Mouse (Mus musculus) intestine, postnatal 0 days (tissue): Measurements from ENCODE around the gene E2f8. TPM values are rescaled to one million over a fixed set of nuclear protein-coding genes. Genes with fewer than 3 reads are reported as not detected.

ENCODE experiments used
- ATAC-seq: fragments of 200-750 bp; cut with Nextera tagmentation; 2 replicates; pipeline ENCODE4 v1.8.0; 2017; ENCODE audit warnings: mild to moderate bottlenecking, moderate TSS enrichment, moderate library complexity
- H3K27ac ChIP-seq: fragments of 300-500 bp; sonication (generic); 2 replicates; pipeline ENCODE4 v1.5.1; 2014; ENCODE audit warnings: mild to moderate bottlenecking, low read depth, low read length, moderate library complexity
- H3K27me3 ChIP-seq: fragments of 300-500 bp; sonication (generic); replicated peaks from 2 replicates; pipeline ENCODE4 v1.6.1; 2014; ENCODE audit warnings: low read length, mixed read lengths; ENCODE audit not compliant: control insufficient read depth, insufficient read depth
- H3K36me3 ChIP-seq: fragments of 300-500 bp; sonication (generic); 2 replicates; pipeline ENCODE4 v1.6.1; 2014; ENCODE audit warnings: mild to moderate bottlenecking, moderate library complexity; ENCODE audit not compliant: control insufficient read depth, insufficient read depth
- H3K4me1 ChIP-seq: fragments of 300-500 bp; sonication (generic); replicated peaks from 2 replicates; pipeline ENCODE4 v1.6.1; 2014; ENCODE audit warnings: antibody characterized with exemption, low read length, mixed read lengths; ENCODE audit not compliant: control insufficient read depth, insufficient read depth
- H3K4me2 ChIP-seq: fragments of 300-500 bp; sonication (generic); replicated peaks from 2 replicates; pipeline ENCODE4 v1.6.1; 2014; ENCODE audit warnings: low read depth, mild to moderate bottlenecking, moderate library complexity
- H3K4me3 ChIP-seq: fragments of 300-500 bp; sonication (generic); 2 replicates; pipeline ENCODE4 v1.5.1; 2014; ENCODE audit warnings: low read depth, low read length
- H3K9ac ChIP-seq: fragments of 300-500 bp; sonication (generic); 2 replicates; pipeline ENCODE4 v1.6.1; 2014; ENCODE audit warnings: mild to moderate bottlenecking, low read depth, low read length
- H3K9me3 ChIP-seq: fragments of 300-500 bp; sonication (generic); 2 replicates; pipeline ENCODE4 v1.6.1; 2016; ENCODE audit warnings: mixed run types; ENCODE audit not compliant: control insufficient read depth
- CTCF ChIP-seq: sonication (generic); IDR thresholded peaks from 2 replicates; pipeline ENCODE4 v1.5.1; 2016; ENCODE audit warnings: low read depth, mild to moderate bottlenecking, control low read depth, antibody characterized with exemption, moderate library complexity
- WGBS: fragments of 180-500 bp; shearing (Covaris S2); extraction: QIAGEN DNeasy Blood & Tissue Kit; methylation state at CpG from one replicate; pipeline ENCODE4 v1.1.7; 2014; 5-methylcytosine and 5-hydroxymethylcytosine counted together
- polyA plus RNA-seq: library from polyadenylated mRNA; unstranded; fragments of >200 nt; fragmentation: Nextera tagmentation; extraction: Ambion mirVana; gene quantifications from 2 replicates; pipeline ENCODE4 v1.2.1, GENCODE M21; 2015

E2f8 gene
- polyA plus RNA-seq, 1 experiment from 2014 or later = 18.1 TPM

GRCm38 (mm10) chr7:48902454-48902853 lies 21.1 kb upstream of the E2f8 start:
- WGBS = 62% methylated on average over 2 of the region's 2 CpGs
- H3K9me3 ChIP-seq = no peaks in the 10 kb centered on the region
- H3K36me3 ChIP-seq = no peaks in the 10 kb centered on the region
- no peak overlapping the region for H3K9ac ChIP-seq
- H3K4me1 ChIP-seq = no peaks in the 10 kb centered on the region
- no peak for ATAC-seq
- no peak for TF ChIP-seq CTCF
- H3K27ac ChIP-seq = no peak overlapping the region
- no peak overlapping the region for H3K4me2 ChIP-seq
- H3K27me3 ChIP-seq = no peaks in the 10 kb centered on the region
- no peak overlapping the region for H3K4me3 ChIP-seq

GRCm38 (mm10) chr7:48900408-48901167 lies 19.2 kb upstream of the E2f8 start:
- Histone ChIP-seq H3K4me3 (no peak overlapping the region), H3K9ac (no peak overlapping the region), H3K9me3 (no peaks in the 10 kb centered on the region), H3K36me3 (no peaks in the 10 kb centered on the region), H3K4me1 (no peaks in the 10 kb centered on the region), H3K27me3 (no peaks in the 10 kb centered on the region), H3K27ac (no peak overlapping the region), H3K4me2 (no peak overlapping the region)
- WGBS = 69% methylated on average over 8 of the region's 8 CpGs
- ATAC-seq = no peak
- no peak for TF ChIP-seq CTCF

GRCm38 (mm10) chr7:48898416-48898815 lies 17.0 kb upstream of the E2f8 start:
- Histone ChIP-seq H3K27ac (no peak overlapping the region), H3K36me3 (no peaks in the 10 kb centered on the region), H3K9me3 (no peaks in the 10 kb centered on the region), H3K4me2 (no peak overlapping the region), H3K4me3 (no peak overlapping the region), H3K9ac (no peak overlapping the region), H3K4me1 (no peaks in the 10 kb centered on the region), H3K27me3 (no peaks in the 10 kb centered on the region)
- no peak for ATAC-seq
- no peak for TF ChIP-seq CTCF
- WGBS = 62% methylated on average over 9 of the region's 9 CpGs

GRCm38 (mm10) chr7:48897539-48898163 lies 16.3 kb upstream of the E2f8 start:
- Histone ChIP-seq H3K9ac (no peak overlapping the region), H3K9me3 (no peaks in the 10 kb centered on the region), H3K27ac (no peak overlapping the region), H3K4me1 (no peaks in the 10 kb centered on the region), H3K27me3 (no peaks in the 10 kb centered on the region), H3K36me3 (no peaks in the 10 kb centered on the region), H3K4me3 (no peak overlapping the region), H3K4me2 (no peak overlapping the region)
- no peak for TF ChIP-seq CTCF
- no peak for ATAC-seq
- 75% methylated on average over 24 of the region's 24 CpGs for WGBS

GRCm38 (mm10) chr7:48896051-48896450 lies 14.7 kb upstream of the E2f8 start:
- Histone ChIP-seq H3K36me3 (no peaks in the 10 kb centered on the region), H3K27ac (no peak overlapping the region), H3K4me2 (no peak overlapping the region), H3K4me1 (no peaks in the 10 kb centered on the region), H3K4me3 (no peak overlapping the region), H3K9me3 (no peaks in the 10 kb centered on the region), H3K9ac (no peak overlapping the region), H3K27me3 (no peaks in the 10 kb centered on the region)
- 75% methylated on average over 4 of the region's 4 CpGs for WGBS
- TF ChIP-seq CTCF = no peak
- ATAC-seq = no peak

- Histone ChIP-seq H3K36me3 (no peaks in the 10 kb centered on the region), H3K9me3 (no peaks in the 10 kb centered on the region), H3K4me2 (no peak overlapping the region), H3K4me1 (no peaks in the 10 kb centered on the region), H3K9ac (no peak overlapping the region), H3K27ac (no peak overlapping the region), H3K4me3 (no peak overlapping the region), H3K27me3 (no peaks in the 10 kb centered on the region)
- TF ChIP-seq CTCF = no peak
- 96% methylated on average over 4 of the region's 4 CpGs for WGBS
- ATAC-seq = no peak
These were observed 14.1 kb upstream of the E2f8 start for GRCm38 (mm10) chr7:48895475-48895874.
